Mouse (Mus musculus): ENCODE results near the gene Wfdc9.

DNA sequence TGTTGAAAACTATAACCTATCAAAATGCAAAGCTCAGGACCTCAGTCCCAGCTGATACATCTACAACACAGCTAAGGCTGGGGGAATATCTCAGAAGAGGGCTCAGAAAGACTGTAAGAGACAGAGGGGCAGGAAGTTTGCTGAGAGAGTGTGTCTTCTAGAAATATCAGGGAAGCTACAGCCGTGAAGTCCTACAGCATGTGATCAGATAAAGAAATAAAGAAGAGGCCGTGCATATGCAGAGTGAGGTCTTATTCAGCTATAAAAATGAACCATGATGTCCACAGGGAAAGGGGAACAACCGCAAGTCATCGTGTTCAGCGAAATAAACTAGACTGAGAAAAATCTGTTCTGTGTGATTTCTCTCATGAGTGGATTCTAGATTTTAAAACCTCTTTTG is 13.9 kb upstream of the Wfdc9 start:
- TF ChIP-seq CTCF (IDR thresholded peaks at IDR 0.05; ENCODE audit: low read depth) (no peak), EP300 (optimal IDR thresholded peaks at IDR 0.05) (no peak)
